Mouse (Mus musculus) bone marrow, adult 2 months (tissue): ENCODE data around the gene Dagla. TPM values are rescaled to one million over a fixed set of nuclear protein-coding genes. Genes with fewer than 3 reads are reported as not detected.

Experiments used
- H3K27ac ChIP-seq: fragments of 200-500 bp; 2 replicates; pipeline ENCODE4 v1.5.1; 2012; ENCODE audit warnings: low read depth, mild to moderate bottlenecking, control low read depth, inconsistent platforms, low read length; ENCODE audit not compliant: control insufficient read depth, poor library complexity, insufficient read depth
- H3K4me1 ChIP-seq: fragments of 200-500 bp; 2 replicates; pipeline ENCODE4 v1.6.1; 2011; ENCODE audit warnings: low read length; ENCODE audit not compliant: control insufficient read depth, insufficient read depth
- H3K4me3 ChIP-seq: fragments of 200-500 bp; replicated peaks from 2 replicates; pipeline ENCODE3; 2011; ENCODE audit warnings: mild to moderate bottlenecking, low read depth, low read length, control low read depth; ENCODE audit not compliant: control insufficient read depth
- CTCF ChIP-seq: fragments of 200-500 bp; IDR thresholded peaks from 2 replicates; pipeline ENCODE4 v1.5.1; 2011; ENCODE audit warnings: low read length, control low read depth; ENCODE audit not compliant: control insufficient read depth, insufficient read depth
- POLR2A ChIP-seq: fragments of 200-500 bp; IDR thresholded peaks from 2 replicates; pipeline ENCODE4 v1.6.1; 2011; ENCODE audit warnings: low read depth, mild to moderate bottlenecking, control low read depth, low read length, borderline replicate concordance; ENCODE audit not compliant: control insufficient read depth
- WGBS: fragments of 180-500 bp; shearing (Covaris S2); methylation state at CpG from one replicate; pipeline ENCODE4 v1.1.7; 2018; 5-methylcytosine and 5-hydroxymethylcytosine counted together
- polyA plus RNA-seq: library from polyadenylated mRNA; stranded (reverse); fragments of >200 nt; gene quantifications from 2 replicates; pipeline ENCODE4 v1.2.4, GENCODE M21; 2011; ENCODE audit warnings: low replicate concordance; ENCODE audit not compliant: missing spikeins, insufficient read depth, insufficient read length

The Dagla gene
- polyA plus RNA-seq, 1 experiment = not detected

DNA sequence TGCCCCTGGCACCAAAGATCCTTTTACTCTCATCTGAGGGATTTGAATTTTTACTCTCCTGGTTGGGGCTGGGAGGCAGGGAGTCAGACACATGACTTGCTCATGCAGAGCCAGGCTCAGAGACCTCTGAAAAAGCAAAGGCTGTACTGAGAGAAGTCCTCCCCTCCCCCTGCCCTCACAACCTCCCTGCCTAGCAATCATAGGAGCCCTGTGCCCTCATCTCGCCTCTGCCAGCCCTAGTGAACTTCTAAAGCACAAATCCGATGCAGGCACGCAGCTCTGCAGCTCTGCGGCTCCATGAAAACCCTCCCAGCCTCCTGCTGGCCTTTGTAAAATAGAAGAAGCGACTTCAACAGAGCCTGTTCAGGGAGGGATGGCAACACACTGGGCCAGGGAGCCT is 34.6 kb upstream of the Dagla start:
- Histone ChIP-seq H3K4me3 (no peak overlapping the region), H3K4me1 (no peaks in the 10 kb centered on the region), H3K27ac (no peak overlapping the region)
- TF ChIP-seq POLR2A (no peak), CTCF (no peak)
- WGBS = 37% methylated on average over 5 of the region's 5 CpGs

DNA sequence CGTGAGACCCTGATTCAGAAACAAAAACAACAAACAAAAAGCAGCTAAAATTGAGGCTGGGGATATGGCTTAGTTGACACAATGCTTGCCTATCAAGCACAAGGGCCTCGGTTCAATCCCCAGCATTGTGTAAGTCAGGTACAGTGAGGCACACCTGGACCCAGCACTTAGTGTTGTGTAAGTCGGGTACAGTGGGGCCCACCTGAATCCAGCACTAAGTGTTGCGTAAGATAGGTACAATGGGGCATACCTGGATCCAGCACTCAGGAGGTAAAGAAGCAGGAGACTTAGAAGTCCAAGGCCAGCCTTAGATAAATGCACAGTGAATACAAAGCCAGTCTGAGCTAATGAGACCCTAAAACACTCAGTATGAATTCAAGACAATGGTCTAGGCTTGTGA is 34.0 kb upstream of the Dagla start:
- Histone ChIP-seq H3K27ac (no peak overlapping the region), H3K4me1 (no peaks in the 10 kb centered on the region), H3K4me3 (no peak overlapping the region)
- TF ChIP-seq CTCF (no peak), POLR2A (no peak)
- 74% methylated on average over 4 of the region's 4 CpGs for WGBS

DNA sequence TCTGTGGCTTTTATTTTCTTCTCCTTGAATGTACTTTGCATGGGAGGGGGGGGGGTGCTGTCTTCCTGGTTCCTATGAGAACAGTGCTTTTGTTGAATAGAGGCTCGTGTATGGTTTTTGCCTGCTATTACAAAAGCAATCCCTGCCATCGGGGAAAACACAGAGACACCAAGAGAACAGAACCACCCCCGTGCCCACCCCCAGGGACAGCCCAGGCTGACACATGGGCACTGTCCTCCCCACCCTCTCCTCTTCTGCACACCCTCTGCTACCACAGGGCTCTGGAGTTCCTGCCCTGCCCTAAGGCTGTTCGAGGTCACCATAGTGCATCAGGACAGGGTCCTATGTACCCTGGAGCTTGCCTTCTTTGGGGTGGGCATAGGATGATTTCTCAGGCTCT is 29.8 kb upstream of the Dagla start:
- H3K4me3 ChIP-seq = no peak overlapping the region
- H3K27ac ChIP-seq = no peak overlapping the region
- H3K4me1 ChIP-seq = no peaks in the 10 kb centered on the region
- WGBS = 54% methylated on average over 4 of the region's 4 CpGs
- no peak for TF ChIP-seq POLR2A
- TF ChIP-seq CTCF = no peak

DNA sequence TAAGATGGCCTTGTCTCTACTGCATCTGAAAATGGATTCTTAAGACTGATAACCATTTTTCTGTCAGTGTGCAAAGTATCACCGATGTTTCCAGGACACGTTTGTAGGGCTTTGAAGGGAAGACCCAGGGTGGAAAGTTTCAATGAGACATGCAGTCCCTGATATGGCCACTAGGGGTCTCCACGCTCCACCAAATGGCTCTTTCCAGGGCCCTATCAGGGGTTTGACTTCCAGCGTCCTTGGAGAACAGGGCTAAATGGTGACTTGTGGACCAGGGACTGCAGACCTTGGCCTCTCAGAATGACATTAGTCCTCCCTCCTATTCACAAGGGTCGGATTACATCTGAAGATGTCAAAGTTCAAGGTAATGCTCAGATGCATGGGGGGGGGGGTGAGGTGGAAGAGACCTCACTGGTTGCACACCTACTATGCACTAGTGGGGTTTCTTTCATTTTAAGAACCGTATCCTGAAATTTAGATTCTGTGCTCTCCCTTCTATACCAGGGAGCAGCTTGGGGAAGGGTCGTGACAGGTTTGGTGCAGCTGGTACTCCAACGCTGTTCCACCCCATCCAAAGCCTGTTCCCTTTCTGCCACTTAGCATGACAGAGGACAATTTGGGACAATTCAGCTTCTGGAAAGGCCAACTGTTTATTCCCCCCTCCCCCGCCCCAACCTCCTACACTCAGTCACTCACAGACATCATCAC is 29.0 kb upstream of the Dagla start:
- TF ChIP-seq POLR2A = no peak
- TF ChIP-seq CTCF = peak; percentile 72
- Histone ChIP-seq H3K27ac (no peak overlapping the region), H3K4me1 (no peaks in the 10 kb centered on the region), H3K4me3 (no peak overlapping the region)
- 36% methylated on average over 9 of the region's 9 CpGs for WGBS

DNA sequence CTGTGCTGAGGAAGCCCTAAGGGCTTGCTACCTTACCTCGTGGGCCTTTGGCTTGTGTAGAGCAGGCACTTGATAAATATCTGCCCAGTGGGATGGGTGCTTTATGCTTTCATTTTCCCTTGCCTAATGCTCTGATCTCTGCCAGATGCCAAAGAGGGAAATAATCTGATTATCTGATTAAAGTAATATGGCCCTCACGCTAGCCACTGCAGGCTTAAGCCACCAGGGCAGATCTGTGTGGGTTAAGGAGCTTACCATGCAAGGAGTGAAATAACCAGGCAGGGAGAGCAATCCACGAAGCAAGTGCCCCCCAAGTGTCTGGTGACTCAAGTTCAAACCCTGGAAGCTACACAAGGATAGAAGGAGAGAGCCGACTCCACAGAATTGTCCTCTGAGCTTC is 27.0 kb upstream of the Dagla start:
- Histone ChIP-seq H3K4me3 (no peak overlapping the region), H3K4me1 (no peaks in the 10 kb centered on the region), H3K27ac (no peak overlapping the region)
- no peak for TF ChIP-seq CTCF
- no peak for TF ChIP-seq POLR2A
- WGBS = 51% methylated on average over 4 of the region's 4 CpGs

DNA sequence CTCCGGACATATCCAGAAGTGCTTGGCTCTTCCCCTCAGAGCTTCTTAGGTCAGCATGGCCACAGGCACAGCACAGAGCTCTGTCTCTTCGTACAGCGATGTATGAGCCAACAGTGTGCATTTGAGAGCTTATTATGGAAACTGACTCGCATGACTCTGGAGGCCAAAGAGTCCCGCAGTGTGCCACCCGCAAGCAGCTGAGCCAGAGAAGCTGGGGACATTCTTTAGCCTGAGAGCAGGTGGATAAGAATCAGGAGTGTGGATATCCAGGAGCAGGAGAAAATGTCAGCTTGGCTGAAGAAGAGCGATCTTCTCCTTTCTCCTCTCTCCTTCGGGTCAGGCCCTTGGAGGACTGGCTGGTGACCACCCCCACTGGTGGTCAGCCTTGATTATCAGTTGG is 24.4 kb upstream of the Dagla start:
- 76% methylated on average over 8 of the region's 8 CpGs for WGBS
- H3K27ac ChIP-seq = no peak overlapping the region
- no peak overlapping the region for H3K4me3 ChIP-seq
- no peak for TF ChIP-seq CTCF
- no peak for TF ChIP-seq POLR2A
- no peaks in the 10 kb centered on the region for H3K4me1 ChIP-seq

DNA sequence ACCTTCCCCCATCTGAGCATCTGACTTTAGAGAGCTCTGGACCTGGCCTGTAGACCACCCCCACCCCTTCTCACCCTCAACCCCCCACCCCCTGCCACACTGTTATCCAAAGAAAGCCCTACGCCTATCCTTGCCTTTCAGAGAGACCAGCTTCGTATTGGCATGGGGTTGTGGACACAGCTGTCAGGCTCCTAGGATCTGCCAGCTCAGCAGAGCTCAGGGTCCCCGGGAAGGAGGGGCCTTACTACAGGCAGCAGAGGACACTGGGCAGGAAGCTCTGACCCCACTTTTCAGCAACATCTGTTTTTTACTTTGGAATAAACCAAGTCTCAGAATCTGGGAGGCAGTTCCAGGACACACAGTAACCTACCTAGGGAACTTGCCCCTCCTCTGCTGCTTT is 21.9 kb upstream of the Dagla start:
- Histone ChIP-seq H3K4me3 (no peak overlapping the region), H3K27ac (no peak overlapping the region), H3K4me1 (no peaks in the 10 kb centered on the region)
- TF ChIP-seq CTCF (no peak), POLR2A (no peak)
- 56% methylated on average over 3 of the region's 3 CpGs for WGBS

DNA sequence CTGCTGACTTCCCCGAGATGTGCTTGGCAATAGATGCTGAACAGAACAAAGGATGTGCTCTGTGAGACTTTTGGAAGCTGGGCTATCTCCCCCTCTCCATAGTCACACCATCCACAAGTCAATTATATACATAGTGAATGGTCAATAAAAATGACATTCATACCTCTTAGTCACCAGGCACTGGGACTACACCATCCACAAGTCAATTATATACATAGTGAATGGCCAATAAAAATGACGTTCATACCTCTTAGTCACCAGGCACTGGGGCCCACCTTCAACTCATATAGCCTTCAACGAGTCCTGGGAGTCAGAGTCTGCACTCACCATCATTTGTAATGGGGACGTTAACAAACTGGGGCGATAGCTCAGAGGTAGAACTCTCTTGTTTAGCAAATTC is 19.2 kb upstream of the Dagla start:
- TF ChIP-seq POLR2A = no peak
- no peak for TF ChIP-seq CTCF
- no peak overlapping the region for H3K4me3 ChIP-seq
- H3K4me1 ChIP-seq = no peaks in the 10 kb centered on the region
- no peak overlapping the region for H3K27ac ChIP-seq
- 66% methylated on average over 5 of the region's 5 CpGs for WGBS

DNA sequence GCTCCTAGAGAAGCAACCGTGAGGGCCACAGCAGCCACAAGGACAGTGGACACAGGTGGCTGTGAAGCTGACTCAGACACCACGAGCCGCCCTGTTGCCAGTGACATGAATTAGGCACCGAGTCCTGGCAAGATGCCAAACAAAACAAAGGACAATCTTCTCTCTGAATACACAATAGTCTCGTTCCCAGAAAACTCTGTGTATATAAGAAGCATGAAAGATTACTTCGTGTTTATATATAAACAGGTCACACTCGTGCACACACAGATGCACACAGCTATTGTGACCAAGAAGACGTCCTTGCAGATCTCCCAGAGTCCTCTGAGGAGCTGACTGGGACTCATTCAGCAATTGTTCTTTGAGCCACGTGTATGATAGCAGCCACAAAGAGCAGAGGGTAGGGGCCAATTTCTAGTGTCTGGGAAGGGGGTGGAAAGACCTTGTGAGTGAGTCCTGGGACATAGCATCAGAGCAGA is 18.7 kb upstream of the Dagla start:
- Histone ChIP-seq H3K27ac (no peak overlapping the region), H3K4me3 (no peak overlapping the region), H3K4me1 (no peaks in the 10 kb centered on the region)
- no peak for TF ChIP-seq CTCF
- WGBS = 31% methylated on average over 9 of the region's 9 CpGs
